Mouse (Mus musculus): Measurements from ENCODE around the gene Yap1.
"Not testable (repeated sequence)": the region's sequence is repeated elsewhere in the genome, so short reads cannot be mapped to it uniquely, and the experiment has no call there.

The Yap1 gene

GRCm38 (mm10) chr9:7907351-7907985, 96.9 kb downstream of the Yap1 start:
- no peak for DNase-seq

- DNase-seq = no peak
These were observed 97.8 kb downstream of the Yap1 start for GRCm38 (mm10) chr9:7906564-7906963.

GRCm38 (mm10) chr9:7903825-7904224, 100.6 kb downstream of the Yap1 start:
- DNase-seq = no peak

GRCm38 (mm10) chr9:7903262-7903661, 101.1 kb downstream of the Yap1 start:
- DNase-seq = no peak

GRCm38 (mm10) chr9:7902311-7902710, 102.1 kb downstream of the Yap1 start:
- no peak for DNase-seq

GRCm38 (mm10) chr9:7900965-7901364, 103.4 kb downstream of the Yap1 start:
- no peak for DNase-seq

- DNase-seq = peak; percentile 75
These were observed 106.9 kb downstream of the Yap1 start for GRCm38 (mm10) chr9:7897502-7897901.

- DNase-seq = not testable (repeated sequence)
These were observed 112.6 kb downstream of the Yap1 start for GRCm38 (mm10) chr9:7891796-7892195.

GRCm38 (mm10) chr9:7891177-7891576, 113.2 kb downstream of the Yap1 start:
- no peak for DNase-seq

GRCm38 (mm10) chr9:7884346-7884745, 120.0 kb downstream of the Yap1 start:
- no peak for DNase-seq

GRCm38 (mm10) chr9:7882304-7882865, 122.0 kb downstream of the Yap1 start:
- DNase-seq = no peak

Measured in kidney, adult 18-20 months (tissue).